Mouse (Mus musculus): ENCODE measurements at regions not wholly inside any gene's neighbourhood (a gene's known extent, or its start where the extent isn't known, plus 50 kb on each side); places are given as distances from the start of the nearest gene placed in this dataset.

DNA sequence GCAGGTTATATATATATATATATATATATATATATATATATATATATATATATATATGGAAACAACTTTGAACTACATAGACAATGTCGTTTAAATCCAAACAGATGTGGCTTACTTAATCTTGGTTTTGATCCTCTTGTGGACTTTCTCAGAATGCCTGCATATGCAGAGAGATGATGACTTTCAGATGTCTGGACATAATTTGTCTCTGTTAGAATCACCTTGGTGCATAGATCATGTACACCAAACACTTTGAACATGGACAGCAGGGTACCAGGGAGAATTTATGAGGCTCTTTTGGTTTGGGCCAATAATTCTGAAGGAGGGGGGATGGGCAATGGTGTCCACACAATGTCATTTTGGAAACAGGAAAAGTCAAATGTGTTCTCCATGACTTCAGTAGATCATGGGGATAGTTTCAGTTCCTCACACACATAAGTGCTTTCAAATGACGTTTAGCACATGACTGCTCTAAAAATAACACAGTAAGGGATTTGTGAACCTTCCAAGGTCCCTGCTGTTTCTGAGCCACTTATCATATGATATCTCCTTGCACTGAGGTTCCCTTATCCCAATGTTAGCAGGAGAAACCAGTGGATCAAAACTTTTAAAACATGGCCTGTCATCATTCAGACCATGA lies 177.4 kb upstream of the Pdzrn3 start:
- TF ChIP-seq POLR2A (IDR thresholded peaks at IDR 0.05; ENCODE audit: borderline replicate concordance, extremely low read depth, insufficient read depth, insufficient read length, poor library complexity, severe bottlenecking) (no peak), CTCF (IDR thresholded peaks at IDR 0.05; ENCODE audit: borderline replicate concordance, extremely low read depth, insufficient read depth, insufficient read length) (no peak)
